In the genomic region with DNA sequence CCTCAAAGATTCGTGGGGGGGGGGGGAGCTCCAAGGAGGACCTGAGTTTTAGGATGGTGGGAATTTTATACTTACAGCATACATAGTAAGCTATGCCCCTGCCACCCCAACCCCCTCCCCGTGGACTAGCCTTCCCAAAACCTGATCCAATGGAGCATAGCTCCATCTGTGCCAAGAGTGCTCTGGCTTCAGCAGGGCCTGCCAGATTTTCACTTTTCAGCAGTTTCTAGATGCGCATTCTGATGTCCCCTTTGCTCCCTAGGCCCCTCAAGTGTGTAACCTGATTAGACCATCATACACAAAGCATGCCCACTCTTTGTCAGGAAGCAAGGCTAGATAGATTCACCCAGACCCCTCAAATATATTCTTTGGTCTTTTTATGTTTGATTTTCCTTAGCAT, we compare ENCODE assay signal across 11 mouse cellular contexts. TPM values are rescaled to one million over a fixed set of nuclear protein-coding genes. Genes with fewer than 3 reads are reported as not detected.
DNase-seq lines count a peak whose midpoint lies in the region; ATAC-seq and TF ChIP-seq lines count a peak whose summit lies in the region.
"Had no signal": no experiment of that assay in that cellular context is flagged by ENCODE, and none has a peak within 500 bp of the region (broad histone marks: within the 10 kb centered on the region; RNA-seq: fewer than 3 reads in every experiment).

No protein-coding gene starts in this region.

- no peaks in the 10 kb centered on the region for H3K9me3 ChIP-seq in hindbrain, embryonic 10.5 days
- H3K9me3 ChIP-seq in hindbrain, embryonic 16.5 days (ENCODE audit: control insufficient read depth, low read length): no peaks in the 10 kb centered on the region
- H3K9me3 ChIP-seq in neural tube, embryonic 12.5 days: no peaks in the 10 kb centered on the region
- no peaks in the 10 kb centered on the region for H3K9me3 ChIP-seq in neural tube, embryonic 15.5 days (replicated peaks)
- H3K9me3 ChIP-seq: liver, embryonic 12.5 days had no signal

- no peak overlapping the region for H3K27ac ChIP-seq in cerebellum, adult 2 months (ENCODE audit: insufficient read depth, low read length)
- peak overlapping the region; percentile 81 for H3K27ac ChIP-seq in hindbrain, embryonic 10.5 days
- H3K27ac ChIP-seq in hindbrain, embryonic 16.5 days (ENCODE audit: low read depth, low read length): no peak overlapping the region
- no peak overlapping the region for H3K27ac ChIP-seq in neural tube, embryonic 12.5 days
- no peak overlapping the region; the same call in 1 of the 2 replicates for H3K27ac ChIP-seq in neural tube, embryonic 15.5 days (replicated peaks)
- H3K27ac ChIP-seq: liver, embryonic 12.5 days had no signal

- no peaks in the 10 kb centered on the region; the same call in 1 of the 2 replicates for H3K27me3 ChIP-seq in cerebellum, adult 2 months (ENCODE audit: control insufficient read depth, insufficient read depth, low read length)
- peaks cover 73% of the 10 kb centered on the region for H3K27me3 ChIP-seq in hindbrain, embryonic 10.5 days (ENCODE audit: insufficient read depth, poor library complexity, severe bottlenecking)
- H3K27me3 ChIP-seq in hindbrain, embryonic 16.5 days (replicated peaks; ENCODE audit: control insufficient read depth, insufficient read depth, low read length): peaks cover 24% of the 10 kb centered on the region
- H3K27me3 ChIP-seq in neural tube, embryonic 12.5 days (replicated peaks): peaks cover 41% of the 10 kb centered on the region
- H3K27me3 ChIP-seq in neural tube, embryonic 15.5 days (replicated peaks): peaks cover 23% of the 10 kb centered on the region
- no peaks in the 10 kb centered on the region for H3K27me3 ChIP-seq in myocyte (ENCODE audit: control insufficient read depth, insufficient read depth, insufficient read length)

- TF ChIP-seq CTCF in cerebellum, adult 2 months (IDR thresholded peaks at IDR 0.05; ENCODE audit: borderline replicate concordance, insufficient read depth, low read depth, low read length): no peak

- no peak for ATAC-seq in hindbrain, embryonic 16.5 days
- no peak for ATAC-seq in neural tube, embryonic 12.5 days (ENCODE audit: low FRiP score, low read depth)
- ATAC-seq in neural tube, embryonic 15.5 days (ENCODE audit: low FRiP score): no peak
- ATAC-seq: liver, embryonic 12.5 days had no signal

- TF ChIP-seq POLR2A in cerebellum, adult 2 months (IDR thresholded peaks at IDR 0.05; ENCODE audit: borderline replicate concordance, insufficient read depth, low read length): no peak
- TF ChIP-seq POLR2A in myocyte (IDR thresholded peaks at IDR 0.05; ENCODE audit: insufficient read length, low read depth): no peak

- H3K4me3 ChIP-seq in cerebellum, adult 2 months (replicated peaks; ENCODE audit: insufficient read depth, low read depth, low read length): no peak overlapping the region
- peak overlapping the region; percentile 23; the same call in 1 of the 2 replicates for H3K4me3 ChIP-seq in hindbrain, embryonic 10.5 days
- H3K4me3 ChIP-seq in hindbrain, embryonic 16.5 days (ENCODE audit: low read length): no peak overlapping the region
- no peak overlapping the region for H3K4me3 ChIP-seq in neural tube, embryonic 12.5 days
- no peak overlapping the region for H3K4me3 ChIP-seq in neural tube, embryonic 15.5 days (replicated peaks)
- H3K4me3 ChIP-seq in myocyte: no peak overlapping the region
- H3K4me3 ChIP-seq: liver, embryonic 12.5 days had no signal

- H3K4me2 ChIP-seq in hindbrain, embryonic 16.5 days (ENCODE audit: low read length): no peak overlapping the region
- 0 out of 2 replicates have a peak overlapping the region, but pooled peaks have one; percentile 36 for H3K4me2 ChIP-seq in neural tube, embryonic 12.5 days (replicated peaks)
- H3K4me2 ChIP-seq in neural tube, embryonic 15.5 days: no peak overlapping the region
- peak overlapping the region; percentile 53 for H3K4me2 ChIP-seq in myocyte (ENCODE audit: low read depth)
- H3K4me2 ChIP-seq: liver, embryonic 12.5 days had no signal

- H3K4me1 ChIP-seq in cerebellum, adult 2 months (ENCODE audit: control insufficient read depth, insufficient read depth, low read length): peaks cover 11% of the 10 kb centered on the region
- H3K4me1 ChIP-seq in hindbrain, embryonic 10.5 days (replicated peaks): peaks cover 46% of the 10 kb centered on the region
- peaks cover 15% of the 10 kb centered on the region for H3K4me1 ChIP-seq in hindbrain, embryonic 16.5 days (ENCODE audit: control insufficient read depth, insufficient read depth, low read depth, low read length)
- peaks cover 21% of the 10 kb centered on the region for H3K4me1 ChIP-seq in neural tube, embryonic 12.5 days
- peaks cover 22% of the 10 kb centered on the region for H3K4me1 ChIP-seq in neural tube, embryonic 15.5 days
- H3K4me1 ChIP-seq: liver, embryonic 12.5 days had no signal

- no peak overlapping the region for H3K9ac ChIP-seq in hindbrain, embryonic 16.5 days (ENCODE audit: low read depth, low read length)
- H3K9ac ChIP-seq in neural tube, embryonic 12.5 days: no peak overlapping the region
- H3K9ac ChIP-seq in neural tube, embryonic 15.5 days (replicated peaks): no peak overlapping the region
- H3K9ac ChIP-seq: liver, embryonic 12.5 days had no signal

- H3ac ChIP-seq in myocyte (ENCODE audit: control insufficient read depth, insufficient read length): no peak overlapping the region

- no peaks in the 10 kb centered on the region for H3K79me2 ChIP-seq in myocyte (ENCODE audit: control insufficient read depth, insufficient read depth)

- peak; percentile 37 to 42 for DNase-seq in cerebellum, postnatal 14 days
- DNase-seq in cerebellum, adult 2 months: no peak
- no peak for DNase-seq in hindbrain, embryonic 10.5 days (ENCODE audit: low spot score)
- DNase-seq in adrenal gland, postnatal 14 days: no peak
- DNase-seq: cerebellum, adult 8-10 months; kidney, adult 11 months had no signal

- H3K36me3 ChIP-seq in hindbrain, embryonic 10.5 days: no peaks in the 10 kb centered on the region
- H3K36me3 ChIP-seq in hindbrain, embryonic 16.5 days (ENCODE audit: control insufficient read depth, insufficient read depth, low read length): no peaks in the 10 kb centered on the region
- no peaks in the 10 kb centered on the region for H3K36me3 ChIP-seq in neural tube, embryonic 12.5 days
- no peaks in the 10 kb centered on the region for H3K36me3 ChIP-seq in neural tube, embryonic 15.5 days
- no peaks in the 10 kb centered on the region for H3K36me3 ChIP-seq in myocyte (ENCODE audit: control insufficient read depth, insufficient read depth)
- H3K36me3 ChIP-seq: liver, embryonic 12.5 days had no signal

- WGBS in cerebellum, adult 2 months: 49% methylated on average over 3 of the region's 3 CpGs
- 17% methylated on average over 3 of the region's 3 CpGs for WGBS in hindbrain, embryonic 10.5 days
- WGBS in hindbrain, embryonic 16.5 days: 24% methylated on average over 3 of the region's 3 CpGs
- 34% methylated on average over 3 of the region's 3 CpGs for WGBS in neural tube, embryonic 12.5 days
- WGBS in neural tube, embryonic 15.5 days: 28% methylated on average over 3 of the region's 3 CpGs

TF ChIP-seq in myocyte, 11 proteins besides CTCF, POLR2A, EP300 and RAD21:
- TF ChIP-seq POLR2AphosphoS2 (IDR thresholded peaks at IDR 0.05; ENCODE audit: insufficient read length, low read depth) (no peak), SRF (IDR thresholded peaks at IDR 0.05; ENCODE audit: control insufficient read depth, insufficient read length, low read depth) (no peak), MYOD1 (IDR thresholded peaks at IDR 0.05; ENCODE audit: control insufficient read depth in 1 of 3, insufficient read length in 2 of 3, low read depth in 2 of 3) (no peak), TCF3 (IDR thresholded peaks at IDR 0.05; ENCODE audit: insufficient read length, low read depth) (no peak)
TF ChIP-seq in myocyte: peak in this region for 0.

RNA-seq across cellular contexts. Expression of a gene that starts 6.0 kb away (rescaled TPM):
- 61.8 and 65.7 TPM in 2 replicates for polyA plus RNA-seq in cerebellum, adult 2 months (2012; rRNA removed)
- 0.14 and 0.49 TPM in 2 replicates for polyA plus RNA-seq in hindbrain, embryonic 10.5 days (2016; fragmentation: Nextera tagmentation; extraction: Ambion mirVana)
- 2.5 and 2.8 TPM in 2 replicates for polyA plus RNA-seq in hindbrain, embryonic 16.5 days (2015; fragmentation: Nextera tagmentation; extraction: Ambion mirVana)
- polyA plus RNA-seq in neural tube, embryonic 12.5 days (2016; fragmentation: Nextera tagmentation; extraction: Ambion mirVana): 0.37 and 0.84 TPM in 2 replicates
- polyA plus RNA-seq in neural tube, embryonic 15.5 days (2015; fragmentation: Nextera tagmentation; extraction: Ambion mirVana): 1.2 and 2.3 TPM in 2 replicates
- 2.1 TPM for polyA plus RNA-seq in myocyte (2012; fragmentation: generic; extraction: Trizol)
- total RNA-seq in adrenal gland, postnatal 14 days (2021): 245 and 250 TPM in 2 replicates
- polyA plus RNA-seq: liver, embryonic 12.5 days had no signal

RNA-seq across cellular contexts. Expression of a gene that starts 56.5 kb away (rescaled TPM):
- polyA plus RNA-seq in cerebellum, adult 2 months (2012; rRNA removed): 51.4 and 56.2 TPM in 2 replicates
- polyA plus RNA-seq in hindbrain, embryonic 10.5 days (2016; fragmentation: Nextera tagmentation; extraction: Ambion mirVana): 172 and 173 TPM in 2 replicates
- polyA plus RNA-seq in hindbrain, embryonic 16.5 days (2015; fragmentation: Nextera tagmentation; extraction: Ambion mirVana): 79.3 and 88.1 TPM in 2 replicates
- polyA plus RNA-seq in neural tube, embryonic 12.5 days (2016; fragmentation: Nextera tagmentation; extraction: Ambion mirVana): 138 and 150 TPM in 2 replicates
- 93.4 and 101 TPM in 2 replicates for polyA plus RNA-seq in neural tube, embryonic 15.5 days (2015; fragmentation: Nextera tagmentation; extraction: Ambion mirVana)
- polyA plus RNA-seq in myocyte (2012; fragmentation: generic; extraction: Trizol): 221 TPM
- 94.4 and 104 TPM in 2 replicates for total RNA-seq in adrenal gland, postnatal 14 days (2021)

RNA-seq across cellular contexts. Expression of a gene that starts 56.6 kb away (rescaled TPM):
- polyA plus RNA-seq in cerebellum, adult 2 months (2012; rRNA removed): 61.4 and 63.1 TPM in 2 replicates
- 46.1 and 48.1 TPM in 2 replicates for polyA plus RNA-seq in hindbrain, embryonic 10.5 days (2016; fragmentation: Nextera tagmentation; extraction: Ambion mirVana)
- polyA plus RNA-seq in hindbrain, embryonic 16.5 days (2015; fragmentation: Nextera tagmentation; extraction: Ambion mirVana): 63.2 and 64.6 TPM in 2 replicates
- 62.4 and 66.1 TPM in 2 replicates for polyA plus RNA-seq in neural tube, embryonic 12.5 days (2016; fragmentation: Nextera tagmentation; extraction: Ambion mirVana)
- 61.7 and 63.0 TPM in 2 replicates for polyA plus RNA-seq in neural tube, embryonic 15.5 days (2015; fragmentation: Nextera tagmentation; extraction: Ambion mirVana)
- polyA plus RNA-seq in myocyte (2012; fragmentation: generic; extraction: Trizol): 19.0 TPM
- total RNA-seq in adrenal gland, postnatal 14 days (2021): 81.4 and 83.4 TPM in 2 replicates

Comparison
In these comparisons a context has a peak if more than half of its experiments do, and no peak if none do; other contexts are left out.
1. DNase-seq: peak in cerebellum, postnatal 14 days (2 of 2); none in cerebellum, adult 2 months (0 of 2), hindbrain, embryonic 10.5 days (single experiment) and adrenal gland, postnatal 14 days (single experiment).
2. H3K4me2 ChIP-seq: peak in neural tube, embryonic 12.5 days (single experiment) and myocyte (single experiment); none in hindbrain, embryonic 16.5 days (single experiment) and neural tube, embryonic 15.5 days (single experiment).
3. RNA of a gene that starts 6.0 kb away (polyA plus RNA-seq): 61.8 to 65.7 TPM in cerebellum, adult 2 months; 2.5 to 2.8 TPM in hindbrain, embryonic 16.5 days, 2.1 TPM in myocyte (single experiment), 1.2 to 2.3 TPM in neural tube, embryonic 15.5 days, 0.37 to 0.84 TPM in neural tube, embryonic 12.5 days and 0.14 to 0.49 TPM in hindbrain, embryonic 10.5 days; every median in the first group is over 10 times any median in the second.